Mouse (Mus musculus) lung, postnatal 0 days (tissue): ENCODE data around the gene Slc51b. TPM values are rescaled to one million over a fixed set of nuclear protein-coding genes. Genes with fewer than 3 reads are reported as not detected.
A peak's percentile ranks its signal among the peaks of the same experiment; 100 is the strongest.

Experiments
- ATAC-seq: fragments of 200-750 bp; cut with Nextera tagmentation; 2 replicates; pipeline ENCODE4 v1.8.0; 2017; ENCODE audit warnings: moderate library complexity
- DNase-seq: peaks from one replicate; pipeline ENCODE4 v3.0.0-alpha.2; 2016; ENCODE audit warnings: low spot score
- H3K27ac ChIP-seq: fragments of 300-500 bp; sonication (generic); 2 replicates; pipeline ENCODE4 v1.5.1; 2014; ENCODE audit warnings: antibody characterized with exemption, mild to moderate bottlenecking, low read length, mixed read lengths
- H3K27me3 ChIP-seq: fragments of 300-500 bp; sonication (generic); replicated peaks from 2 replicates; pipeline ENCODE4 v1.6.1; 2014; ENCODE audit warnings: low read length, mixed read lengths; ENCODE audit not compliant: insufficient read depth
- H3K36me3 ChIP-seq: fragments of 300-500 bp; sonication (generic); 2 replicates; pipeline ENCODE4 v1.6.1; 2014; ENCODE audit warnings: low read length, mixed read lengths; ENCODE audit not compliant: insufficient read depth
- H3K4me1 ChIP-seq: fragments of 300-500 bp; sonication (generic); 2 replicates; pipeline ENCODE4 v1.6.1; 2014; ENCODE audit warnings: antibody characterized with exemption, low read depth, low read length, mixed read lengths; ENCODE audit not compliant: insufficient read depth
- H3K4me2 ChIP-seq: fragments of 300-500 bp; sonication (generic); replicated peaks from 2 replicates; pipeline ENCODE4 v1.6.1; 2014; ENCODE audit warnings: low read depth, mild to moderate bottlenecking, low read length, moderate library complexity, mixed read lengths
- H3K4me3 ChIP-seq: fragments of 300-500 bp; sonication (generic); 2 replicates; pipeline ENCODE4 v1.5.1; 2014; ENCODE audit warnings: low read depth, low read length
- H3K9ac ChIP-seq: fragments of 300-500 bp; sonication (generic); replicated peaks from 2 replicates; pipeline ENCODE4 v1.6.1; 2014; ENCODE audit warnings: low read depth, mild to moderate bottlenecking
- H3K9me3 ChIP-seq: fragments of 300-500 bp; sonication (generic); 2 replicates; pipeline ENCODE4 v1.6.1; 2016; ENCODE audit warnings: low read length, mixed read lengths
- CTCF ChIP-seq: IDR thresholded peaks from 2 replicates; pipeline ENCODE4 v1.5.1; 2016; ENCODE audit warnings: antibody characterized with exemption, mild to moderate bottlenecking
- EP300 ChIP-seq: IDR thresholded peaks from 2 replicates; pipeline ENCODE4 v1.6.1; 2016; ENCODE audit warnings: antibody characterized with exemption, mild to moderate bottlenecking, control low read depth
- WGBS: fragments of 180-500 bp; shearing (Covaris S2); extraction: QIAGEN DNeasy Blood & Tissue Kit; methylation state at CpG from one replicate; pipeline ENCODE4 v1.1.7; 2014; 5-methylcytosine and 5-hydroxymethylcytosine counted together
- polyA plus RNA-seq: library from polyadenylated mRNA; unstranded; fragments of >200 nt; fragmentation: Nextera tagmentation; extraction: Ambion mirVana; gene quantifications from 2 replicates; pipeline ENCODE4 v1.2.1, GENCODE M21; 2015

Slc51b gene
- polyA plus RNA-seq, 1 experiment from 2014 or later: not detected

DNA sequence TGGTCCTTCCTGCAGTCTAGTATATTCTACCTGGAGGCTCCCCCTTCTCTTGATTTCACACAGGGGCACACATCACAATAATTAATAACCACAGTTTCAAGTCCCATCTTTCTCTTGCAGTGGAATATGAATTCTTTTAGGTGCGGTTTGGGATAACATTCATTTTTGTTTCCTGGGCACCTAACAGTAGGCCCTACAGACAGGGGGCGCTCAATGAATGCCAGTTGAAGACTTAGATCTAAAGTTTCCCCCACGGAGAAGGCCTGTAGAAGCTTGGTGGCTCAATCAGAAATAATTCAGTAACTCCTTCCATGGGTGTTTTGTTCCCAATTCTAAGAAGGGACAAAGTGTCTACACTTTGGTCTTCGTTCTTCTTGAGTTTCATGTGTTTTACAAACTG lies 50.3 kb downstream of the Slc51b start:
- H3K4me1 ChIP-seq: no peaks in the 10 kb centered on the region
- no peaks in the 10 kb centered on the region for H3K9me3 ChIP-seq
- no peak overlapping the region for H3K4me3 ChIP-seq
- peak; percentile 78 for TF ChIP-seq CTCF
- TF ChIP-seq EP300: no peak
- no peaks in the 10 kb centered on the region for H3K27me3 ChIP-seq
- 59% methylated on average over 4 of the region's 4 CpGs for whole genome bisulfite sequencing
- H3K4me2 ChIP-seq: no peak overlapping the region
- no peak overlapping the region for H3K27ac ChIP-seq
- no peaks in the 10 kb centered on the region for H3K36me3 ChIP-seq
- ATAC-seq (no peak), DNase-seq (peak; percentile 80)
- H3K9ac ChIP-seq: no peak overlapping the region

DNA sequence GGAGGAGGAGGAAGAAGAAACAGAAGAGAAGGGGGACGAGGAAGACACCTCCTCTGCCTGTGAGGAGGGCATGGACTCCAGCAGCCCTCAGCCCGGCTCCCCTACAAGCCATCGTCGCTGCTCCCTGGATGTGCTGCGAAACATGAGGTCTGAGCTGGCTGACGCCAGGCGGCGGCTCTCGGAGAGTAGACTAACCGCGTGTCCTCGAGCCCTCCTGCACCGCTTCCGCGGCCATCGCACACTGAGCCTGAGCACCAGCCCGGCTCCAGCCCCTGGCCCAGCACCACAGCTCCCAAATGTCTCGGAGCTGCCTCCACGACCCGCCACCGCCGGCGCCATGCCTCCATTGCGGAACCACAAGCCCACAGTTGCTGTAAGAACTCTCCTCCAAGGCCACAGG lies 51.0 kb downstream of the Slc51b start:
- Histone ChIP-seq H3K9ac (no peak overlapping the region), H3K4me3 (no peak overlapping the region), H3K4me1 (no peaks in the 10 kb centered on the region), H3K4me2 (no peak overlapping the region), H3K36me3 (no peaks in the 10 kb centered on the region), H3K9me3 (no peaks in the 10 kb centered on the region), H3K27ac (no peak overlapping the region), H3K27me3 (no peaks in the 10 kb centered on the region)
- WGBS: 76% methylated on average over 23 of the region's 24 CpGs
- DNase-seq (no peak), ATAC-seq (no peak)
- no peak for TF ChIP-seq CTCF
- no peak for TF ChIP-seq EP300

DNA sequence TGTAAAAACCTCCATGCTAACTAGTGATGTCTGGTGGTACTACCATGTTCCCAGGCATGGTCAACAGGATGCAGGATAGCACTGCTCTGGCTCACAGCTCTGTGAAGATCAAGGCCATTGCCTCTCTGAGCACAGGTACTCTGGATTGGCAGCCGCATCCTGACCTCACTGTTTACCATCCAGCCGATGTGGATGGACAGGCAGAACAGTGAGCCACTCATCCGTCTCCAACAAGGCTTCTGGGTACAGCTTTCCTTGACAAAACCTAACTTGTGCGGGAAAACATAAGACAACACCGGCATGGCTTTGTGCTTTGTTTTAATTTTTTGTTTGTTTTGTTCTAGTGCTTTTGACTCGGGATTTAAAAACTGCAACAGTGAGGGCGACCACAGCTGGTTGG lies 57.0 kb downstream of the Slc51b start:
- DNase-seq: no peak
- WGBS: 77% methylated on average over 7 of the region's 7 CpGs
- ATAC-seq: no peak

DNA sequence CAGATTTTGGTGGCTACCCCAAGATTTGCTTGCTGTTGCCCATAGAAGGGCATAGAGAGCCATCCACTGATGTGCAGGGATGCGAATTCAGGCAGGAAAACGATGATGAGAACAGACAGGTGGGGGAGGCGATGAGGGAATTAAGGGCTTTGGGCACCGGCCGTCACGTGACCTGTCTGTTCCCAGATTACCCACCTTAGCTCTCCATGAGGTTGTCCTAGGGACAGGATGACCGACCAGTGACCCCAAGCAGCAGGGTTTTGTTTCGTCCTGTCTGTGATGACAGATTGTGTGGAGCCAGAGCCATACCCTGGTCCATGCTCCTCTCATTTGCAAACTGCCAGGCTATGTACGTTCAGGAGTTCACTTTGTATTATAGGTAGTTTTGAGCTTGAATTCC lies 59.1 kb downstream of the Slc51b start:
- Histone ChIP-seq H3K4me2 (no peak overlapping the region), H3K9ac (no peak overlapping the region), H3K27ac (no peak overlapping the region), H3K4me1 (no peaks in the 10 kb centered on the region), H3K27me3 (no peaks in the 10 kb centered on the region), H3K9me3 (no peaks in the 10 kb centered on the region), H3K36me3 (peaks cover 25% of the 10 kb centered on the region), H3K4me3 (no peak overlapping the region)
- 27% methylated on average over 9 of the region's 9 CpGs for WGBS
- TF ChIP-seq EP300: no peak
- no peak for TF ChIP-seq CTCF
- ATAC-seq (no peak), DNase-seq (no peak)

More for the DNA sequence above, 57.0 kb downstream of the Slc51b start:
- TF ChIP-seq EP300 (no peak), CTCF (no peak)
- no peak overlapping the region for H3K4me2 ChIP-seq
- no peaks in the 10 kb centered on the region for H3K9me3 ChIP-seq
- no peak overlapping the region for H3K27ac ChIP-seq
- H3K4me1 ChIP-seq: no peaks in the 10 kb centered on the region
- no peak overlapping the region for H3K9ac ChIP-seq
- no peak overlapping the region for H3K4me3 ChIP-seq
- peaks cover 9% of the 10 kb centered on the region; the same call in 1 of the 2 replicates for H3K36me3 ChIP-seq
- H3K27me3 ChIP-seq: no peaks in the 10 kb centered on the region

Other genes starting within 250 kb of the Slc51b start
- gene Parp16, start 227.6 kb downstream of the Slc51b start, polyA plus RNA-seq: 5.3 and 5.4 TPM in 2 replicates
- gene Cilp, start 157.8 kb downstream of the Slc51b start, polyA plus RNA-seq: 0.08 and 0.13 TPM in 2 replicates
- gene Clpx, start 128.7 kb downstream of the Slc51b start, polyA plus RNA-seq: 38.8 and 43.5 TPM in 2 replicates
- 8.6 and 8.7 TPM in 2 replicates for gene Pdcd7, start 76.9 kb downstream of the Slc51b start, polyA plus RNA-seq
- 0.33 and 0.40 TPM in 2 replicates for gene Ubap1l, start 61.9 kb downstream of the Slc51b start, polyA plus RNA-seq
- 2.4 and 2.9 TPM in 2 replicates for gene Kbtbd13, start 31.3 kb downstream of the Slc51b start, polyA plus RNA-seq
- gene Rasl12, start 24.4 kb downstream of the Slc51b start, polyA plus RNA-seq: 73.2 and 84.4 TPM in 2 replicates
- 10.2 and 11.5 TPM in 2 replicates for gene Mtfmt, start 12.8 kb upstream of the Slc51b start, polyA plus RNA-seq
- 94.0 and 94.2 TPM in 2 replicates for gene Spg21, start 38.0 kb upstream of the Slc51b start, polyA plus RNA-seq
- gene Ankdd1a, start 97.2 kb upstream of the Slc51b start, polyA plus RNA-seq: not detected in 2 replicates
- gene Plekho2, start 157.1 kb upstream of the Slc51b start, polyA plus RNA-seq: 20.3 and 21.1 TPM in 2 replicates
- 0.56 and 0.87 TPM in 2 replicates for gene Pif1, start 164.2 kb upstream of the Slc51b start, polyA plus RNA-seq
- gene Rbpms2, start 206.7 kb upstream of the Slc51b start, polyA plus RNA-seq: 6.1 and 6.5 TPM in 2 replicates
- gene Oaz2, start 245.0 kb upstream of the Slc51b start, polyA plus RNA-seq: 639 and 649 TPM in 2 replicates